ENCODE assay signal across 24 mouse cellular contexts in genomic region chr5:121818401-121818800, GRCm38 (mm10). TPM values are rescaled to one million over a fixed set of nuclear protein-coding genes. Genes with fewer than 3 reads are reported as not detected.
DNase-seq lines count a peak whose midpoint lies in the region; ATAC-seq and TF ChIP-seq lines count a peak whose summit lies in the region.
"Had no signal": no experiment of that assay in that cellular context is flagged by ENCODE, and none has a peak within 500 bp of the region (broad histone marks: within the 10 kb centered on the region; RNA-seq: fewer than 3 reads in every experiment).

No protein-coding gene starts in this region.

- no peak for TF ChIP-seq POLR2A in cerebellum, adult 2 months (IDR thresholded peaks at IDR 0.05; ENCODE audit: borderline replicate concordance, insufficient read depth, low read length)

- H3K4me2 ChIP-seq in liver, embryonic 11.5 days, result no peak overlapping the region
- H3K4me2 ChIP-seq in liver, embryonic 12.5 days, result no peak overlapping the region
- H3K4me2 ChIP-seq: embryonic facial prominence, embryonic 12.5 days; embryonic facial prominence, embryonic 15.5 days; heart, embryonic 13.5 days; hindbrain, embryonic 15.5 days had no signal

- 68% methylated on average over 7 of the region's 7 CpGs for WGBS in cerebellum, adult 2 months
- 93% methylated on average over 7 of the region's 7 CpGs for WGBS in liver, embryonic 11.5 days
- 90% methylated on average over 7 of the region's 7 CpGs for WGBS in liver, embryonic 12.5 days (ENCODE audit: insufficient replicate concordance)

- TF ChIP-seq CTCF in cerebellum, adult 2 months (IDR thresholded peaks at IDR 0.05; ENCODE audit: borderline replicate concordance, insufficient read depth, low read depth, low read length), result no peak

- H3K4me3 ChIP-seq in cerebellum, adult 2 months (replicated peaks; ENCODE audit: insufficient read depth, low read depth, low read length), result no peak overlapping the region
- no peak overlapping the region for H3K4me3 ChIP-seq in liver, embryonic 11.5 days (ENCODE audit: low read depth, low read length)
- H3K4me3 ChIP-seq in liver, embryonic 12.5 days, result no peak overlapping the region
- H3K4me3 ChIP-seq: embryonic facial prominence, embryonic 12.5 days; embryonic facial prominence, embryonic 15.5 days; gastrocnemius, adult 2 months; heart, embryonic 10.5 days; heart, embryonic 13.5 days; hindbrain, embryonic 15.5 days had no signal

- peaks cover 36% of the 10 kb centered on the region for H3K4me1 ChIP-seq in cerebellum, adult 2 months (ENCODE audit: control insufficient read depth, insufficient read depth, low read length)
- H3K4me1 ChIP-seq in liver, embryonic 11.5 days (replicated peaks; ENCODE audit: control insufficient read depth, insufficient read depth, low read length), result peaks cover 3% of the 10 kb centered on the region
- H3K4me1 ChIP-seq in liver, embryonic 12.5 days, result peaks cover 24% of the 10 kb centered on the region
- H3K4me1 ChIP-seq: hindbrain, embryonic 15.5 days had no signal

- peaks cover 61% of the 10 kb centered on the region for H3K36me3 ChIP-seq in liver, embryonic 11.5 days (ENCODE audit: control insufficient read depth, insufficient read depth, low read length)
- H3K36me3 ChIP-seq in liver, embryonic 12.5 days, result peaks cover 97% of the 10 kb centered on the region

- no peaks in the 10 kb centered on the region for H3K9me3 ChIP-seq in liver, embryonic 11.5 days (ENCODE audit: control insufficient read depth, low read length)
- no peaks in the 10 kb centered on the region for H3K9me3 ChIP-seq in liver, embryonic 12.5 days (replicated peaks)
- H3K9me3 ChIP-seq: embryonic facial prominence, embryonic 12.5 days; embryonic facial prominence, embryonic 15.5 days; G1E; heart, embryonic 10.5 days; heart, embryonic 13.5 days; hindbrain, embryonic 15.5 days had no signal

- H3K27me3 ChIP-seq in cerebellum, adult 2 months (ENCODE audit: control insufficient read depth, insufficient read depth, low read length), result no peaks in the 10 kb centered on the region
- no peaks in the 10 kb centered on the region for H3K27me3 ChIP-seq in liver, embryonic 11.5 days (replicated peaks; ENCODE audit: control insufficient read depth, insufficient read depth, low read length)
- H3K27me3 ChIP-seq in liver, embryonic 12.5 days (replicated peaks), result no peaks in the 10 kb centered on the region
- H3K27me3 ChIP-seq: CH12.LX; embryonic facial prominence, embryonic 12.5 days; embryonic facial prominence, embryonic 15.5 days; heart, embryonic 13.5 days; hindbrain, embryonic 15.5 days; Patski had no signal

- no peak overlapping the region for H3K27ac ChIP-seq in cerebellum, adult 2 months (ENCODE audit: insufficient read depth, low read length)
- H3K27ac ChIP-seq in liver, embryonic 11.5 days (ENCODE audit: low read depth, low read length), result no peak overlapping the region
- no peak overlapping the region for H3K27ac ChIP-seq in liver, embryonic 12.5 days
- H3K27ac ChIP-seq: embryonic facial prominence, embryonic 12.5 days; embryonic facial prominence, embryonic 15.5 days; gastrocnemius, adult 2 months; heart, embryonic 10.5 days; heart, embryonic 13.5 days; hindbrain, embryonic 15.5 days had no signal

- H3K9ac ChIP-seq in liver, embryonic 11.5 days (ENCODE audit: low read depth, low read length), result no peak overlapping the region
- H3K9ac ChIP-seq in liver, embryonic 12.5 days, result no peak overlapping the region
- H3K9ac ChIP-seq: embryonic facial prominence, embryonic 12.5 days; embryonic facial prominence, embryonic 15.5 days; forebrain, postnatal 0 days; heart, embryonic 13.5 days; hindbrain, embryonic 15.5 days had no signal

- DNase-seq in cerebellum, adult 2 months, result peak; percentile 10 to 27
- DNase-seq in cerebellum, postnatal 36 days, result no peak
- peak; percentile 10 to 14 for DNase-seq in cerebellum, postnatal 14 days
- DNase-seq in cerebellum, postnatal 4 days (ENCODE audit: low spot score in 2 of 2), result no peak
- peak; percentile 29 for DNase-seq in liver, embryonic 11.5 days (ENCODE audit: low spot score)
- DNase-seq in testis, postnatal 10 days (ENCODE audit: low spot score), result peak; percentile 42
- DNase-seq: adrenal gland, postnatal 36 days; B cell, adult 2 months; forebrain, postnatal 0 days; gastrocnemius, adult 2 months; gastrocnemius, postnatal 14 days; heart, adult 18-20 months; heart, postnatal 4 days had no signal

- no peak for ATAC-seq in liver, embryonic 11.5 days (replicated peaks; ENCODE audit: low FRiP score)
- ATAC-seq in liver, embryonic 12.5 days, result no peak
- ATAC-seq: forebrain, embryonic 14.5 days; forebrain, postnatal 0 days; intestine, postnatal 0 days; Patski had no signal

RNA-seq across cellular contexts. Expression of gene Sh2b3, which starts 19.0 kb away (rescaled TPM):
- polyA plus RNA-seq in cerebellum, adult 2 months (2012; rRNA removed), result 30.8 and 31.7 TPM in 2 replicates
- 14.7 and 15.7 TPM in 2 replicates for polyA plus RNA-seq in liver, embryonic 11.5 days (2014; fragmentation: Nextera tagmentation; extraction: Ambion mirVana)
- 13.0 TPM in 2 replicates for polyA plus RNA-seq in liver, embryonic 12.5 days (2016; fragmentation: Nextera tagmentation; extraction: Ambion mirVana)

RNA-seq across cellular contexts. Expression of gene Pheta1, which starts 30.4 kb away (rescaled TPM):
- polyA plus RNA-seq in cerebellum, adult 2 months (2012; rRNA removed), result 17.6 and 19.0 TPM in 2 replicates
- polyA plus RNA-seq in liver, embryonic 11.5 days (2014; fragmentation: Nextera tagmentation; extraction: Ambion mirVana), result 12.1 and 13.7 TPM in 2 replicates
- polyA plus RNA-seq in liver, embryonic 12.5 days (2016; fragmentation: Nextera tagmentation; extraction: Ambion mirVana), result 6.6 and 7.3 TPM in 2 replicates

Comparison
In these comparisons a context has a peak if more than half of its experiments do, and no peak if none do; other contexts are left out.
1. DNase-seq: peak in cerebellum, adult 2 months (2 of 2), cerebellum, postnatal 14 days (2 of 2), liver, embryonic 11.5 days (single experiment) and testis, postnatal 10 days (single experiment); none in cerebellum, postnatal 36 days (0 of 2) and cerebellum, postnatal 4 days (0 of 2).